In the genomic region with DNA sequence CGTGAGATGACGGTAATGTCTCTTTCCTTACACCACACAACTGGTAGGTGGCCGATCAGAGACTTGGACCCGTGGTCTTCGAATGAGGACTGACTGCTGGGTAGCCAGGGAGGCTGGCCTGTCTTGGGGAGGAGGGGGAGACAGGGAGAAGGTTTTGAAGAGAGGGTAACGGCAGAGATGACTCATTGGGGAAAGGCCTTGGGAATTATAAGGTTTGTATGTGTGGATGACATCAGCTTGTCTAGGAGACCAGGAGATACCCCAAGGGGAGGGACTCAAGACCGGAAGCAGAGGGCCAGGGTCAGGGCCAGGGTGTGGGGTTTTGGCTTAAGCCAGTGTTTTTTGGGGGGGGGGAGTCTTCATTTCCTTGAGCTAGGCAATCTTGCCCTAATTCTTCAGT, we compare ENCODE assay signal across 12 mouse cellular contexts.
"Had no signal": no experiment of that assay in that cellular context is flagged by ENCODE, and none has a peak within 500 bp of the region (broad histone marks: within the 10 kb centered on the region; RNA-seq: fewer than 3 reads in every experiment).

No protein-coding gene starts in this region.

- H3K27me3 ChIP-seq: heart, embryonic 13.5 days; heart, embryonic 15.5 days; hindbrain, embryonic 12.5 days; intestine, embryonic 15.5 days; limb, embryonic 12.5 days had no signal

- H3K9me3 ChIP-seq: heart, embryonic 13.5 days; heart, embryonic 15.5 days; hindbrain, embryonic 12.5 days; intestine, embryonic 15.5 days; limb, embryonic 10.5 days; liver, embryonic 13.5 days; liver, embryonic 15.5 days had no signal

- H3K4me2 ChIP-seq: heart, embryonic 11.5 days; heart, embryonic 13.5 days; heart, embryonic 15.5 days; hindbrain, embryonic 12.5 days; hindbrain, embryonic 14.5 days; intestine, embryonic 15.5 days; limb, embryonic 12.5 days; liver, embryonic 11.5 days; liver, embryonic 13.5 days; liver, embryonic 15.5 days had no signal

- H3K36me3 ChIP-seq: heart, embryonic 13.5 days; heart, embryonic 15.5 days; hindbrain, embryonic 12.5 days; intestine, embryonic 15.5 days; limb, embryonic 10.5 days; limb, embryonic 12.5 days; liver, embryonic 13.5 days; liver, embryonic 15.5 days had no signal

- H3K4me3 ChIP-seq: heart, embryonic 13.5 days; heart, embryonic 15.5 days; hindbrain, embryonic 12.5 days; intestine, embryonic 15.5 days; limb, embryonic 10.5 days; limb, embryonic 12.5 days; liver, embryonic 13.5 days; liver, embryonic 15.5 days had no signal

- H3K27ac ChIP-seq: heart, embryonic 13.5 days; heart, embryonic 15.5 days; hindbrain, embryonic 12.5 days; hindbrain, embryonic 14.5 days; intestine, embryonic 15.5 days; limb, embryonic 10.5 days; limb, embryonic 12.5 days; liver, embryonic 13.5 days; liver, embryonic 15.5 days had no signal

- DNase-seq: layer of hippocampus, adult 9-11 months had no signal

- H3K9ac ChIP-seq: heart, embryonic 13.5 days; heart, embryonic 15.5 days; hindbrain, embryonic 12.5 days; hindbrain, embryonic 14.5 days; intestine, embryonic 15.5 days; limb, embryonic 12.5 days; liver, embryonic 13.5 days; liver, embryonic 15.5 days had no signal
